Mouse (Mus musculus) hindbrain, embryonic 10.5 days (tissue): ENCODE data around the gene Inpp1. TPM values are rescaled to one million over a fixed set of nuclear protein-coding genes. Genes with fewer than 3 reads are reported as not detected.

Experiments
- DNase-seq: peaks from one replicate; pipeline ENCODE4 v3.0.0-alpha.2; 2017; ENCODE audit warnings: low spot score
- H3K27ac ChIP-seq: fragments of 300-500 bp; sonication (generic); 2 replicates; pipeline ENCODE4 v1.5.1; 2016; ENCODE audit warnings: mild to moderate bottlenecking, moderate library complexity
- H3K27me3 ChIP-seq: fragments of 300-500 bp; sonication (generic); 2 replicates; pipeline ENCODE4 v1.6.1; 2016; ENCODE audit warnings: mild to moderate bottlenecking; ENCODE audit not compliant: poor library complexity, insufficient read depth, severe bottlenecking
- H3K36me3 ChIP-seq: fragments of 300-500 bp; sonication (generic); 2 replicates; pipeline ENCODE4 v1.6.1; 2016; ENCODE audit warnings: mild to moderate bottlenecking, moderate library complexity
- H3K4me1 ChIP-seq: fragments of 300-500 bp; sonication (generic); replicated peaks from 2 replicates; pipeline ENCODE4 v1.6.1; 2016; ENCODE audit warnings: mild to moderate bottlenecking
- H3K4me3 ChIP-seq: fragments of 300-500 bp; sonication (generic); 2 replicates; pipeline ENCODE4 v1.5.1; 2016; ENCODE audit warnings: mild to moderate bottlenecking, moderate library complexity
- H3K9me3 ChIP-seq: fragments of 300-500 bp; sonication (generic); 2 replicates; pipeline ENCODE4 v1.6.1; 2016; ENCODE audit warnings: mild to moderate bottlenecking, moderate library complexity
- WGBS: fragments of 180-500 bp; shearing (Covaris S2); methylation state at CpG from one replicate; pipeline ENCODE4 v1.1.7; 2016; 5-methylcytosine and 5-hydroxymethylcytosine counted together
- polyA plus RNA-seq: library from polyadenylated mRNA; unstranded; fragments of >200 nt; fragmentation: Nextera tagmentation; extraction: Ambion mirVana; gene quantifications from 2 replicates; pipeline ENCODE4 v1.2.1, GENCODE M21; 2016

Gene Inpp1
- polyA plus RNA-seq, 1 experiment from 2014 or later, result 16.3 TPM

DNA sequence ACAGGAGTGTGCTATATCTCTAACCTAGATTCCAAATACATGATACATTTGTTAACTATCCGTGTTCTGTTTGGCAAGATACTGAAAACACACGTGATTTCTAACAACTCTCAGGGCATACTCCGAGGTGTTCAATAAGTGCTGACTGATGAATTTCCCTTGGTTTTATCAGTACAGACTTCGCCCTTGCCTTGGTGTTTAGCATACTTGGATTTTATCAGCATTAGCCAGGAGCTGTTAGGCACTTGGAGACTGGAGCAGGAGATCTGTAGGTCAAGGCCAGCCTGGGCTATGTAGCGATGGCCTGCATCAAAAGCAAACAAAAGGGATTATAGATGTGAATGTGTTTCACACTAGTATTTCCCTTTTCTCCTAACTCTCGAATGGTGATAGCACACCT lies 9.0 kb downstream of the Inpp1 start:
- Histone ChIP-seq H3K4me3 (no peak overlapping the region), H3K27me3 (no peaks in the 10 kb centered on the region), H3K36me3 (no peaks in the 10 kb centered on the region), H3K27ac (no peak overlapping the region), H3K9me3 (no peaks in the 10 kb centered on the region), H3K4me1 (no peaks in the 10 kb centered on the region)
- no peak for DNase-seq
- 92% methylated on average over 6 of the region's 6 CpGs for WGBS

DNA sequence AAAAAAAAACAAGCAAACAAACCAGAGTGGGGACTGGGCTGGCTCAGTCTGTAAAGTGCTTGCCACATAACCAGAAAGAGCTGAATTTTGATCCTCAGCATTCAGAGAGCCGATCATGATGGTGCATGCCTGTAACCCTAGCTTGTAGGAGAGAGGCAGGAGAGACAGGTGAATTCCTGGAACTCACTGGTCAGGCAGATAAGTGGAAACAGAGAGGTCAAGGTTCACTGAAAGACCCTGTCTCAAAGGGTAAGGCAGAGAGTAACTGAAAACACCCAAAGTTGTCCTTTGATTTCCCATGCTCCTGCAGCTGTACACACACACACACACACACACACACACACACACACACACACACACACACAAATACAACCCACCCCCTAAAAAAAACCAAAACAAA lies 12.4 kb downstream of the Inpp1 start:
- Histone ChIP-seq H3K27me3 (no peaks in the 10 kb centered on the region), H3K4me3 (no peak overlapping the region), H3K36me3 (no peaks in the 10 kb centered on the region), H3K4me1 (no peaks in the 10 kb centered on the region), H3K9me3 (no peaks in the 10 kb centered on the region), H3K27ac (no peak overlapping the region)
- DNase-seq, result no peak
- WGBS, result 71% methylated on average over 1 of the region's 1 CpGs

DNA sequence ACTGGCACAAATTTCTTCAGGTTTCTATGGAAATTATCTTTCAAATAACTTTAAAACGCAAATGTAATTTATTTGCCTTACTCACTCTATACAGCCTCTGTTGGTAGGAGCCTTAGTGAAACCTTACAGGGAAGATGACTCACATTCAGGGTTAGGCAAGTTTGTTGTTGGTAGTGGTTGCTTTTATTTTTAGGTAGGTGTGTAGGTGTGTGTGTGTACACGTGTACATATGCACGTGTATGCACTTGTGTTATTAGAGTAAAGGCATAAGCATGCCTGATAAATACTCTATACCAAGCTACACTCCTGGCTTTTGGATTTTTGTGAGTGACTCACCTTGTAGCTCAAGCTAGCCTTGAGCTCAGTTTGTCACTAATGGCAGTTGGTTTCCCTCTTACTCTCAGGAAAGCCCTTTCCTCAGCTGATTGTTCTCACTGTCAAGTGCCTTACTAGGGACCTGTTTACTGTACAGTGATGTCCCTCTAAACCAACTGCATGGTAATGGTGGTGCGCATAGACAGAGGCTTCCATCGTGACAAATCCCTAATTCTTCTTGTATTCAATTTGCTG lies 15.0 kb downstream of the Inpp1 start:
- no peaks in the 10 kb centered on the region for H3K27me3 ChIP-seq
- 92% methylated on average over 5 of the region's 5 CpGs for WGBS
- no peak overlapping the region for H3K27ac ChIP-seq
- no peak overlapping the region for H3K4me3 ChIP-seq
- H3K4me1 ChIP-seq, result peaks cover 8% of the 10 kb centered on the region; the same call in 1 of the 2 replicates
- H3K36me3 ChIP-seq, result no peaks in the 10 kb centered on the region
- H3K9me3 ChIP-seq, result no peaks in the 10 kb centered on the region
- no peak for DNase-seq

DNA sequence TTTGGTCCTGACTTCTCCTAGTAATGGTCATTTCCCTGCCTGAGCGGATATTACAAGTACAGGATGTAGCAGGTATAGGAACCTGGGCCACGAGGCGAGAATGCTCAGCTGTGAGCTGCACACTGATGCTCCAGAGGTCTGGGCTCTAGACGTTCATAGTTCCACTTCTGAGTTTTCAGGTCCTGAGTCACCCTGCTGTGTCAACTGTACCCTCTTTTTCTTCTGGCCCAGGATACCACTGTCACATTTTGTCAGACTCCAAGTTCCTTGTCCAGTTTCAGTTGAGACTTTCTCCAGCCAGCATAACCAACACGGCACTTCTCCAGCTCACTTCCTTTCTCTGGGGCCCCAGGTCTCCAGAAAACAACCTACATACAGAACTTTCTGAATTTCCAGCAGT lies 15.8 kb downstream of the Inpp1 start:
- WGBS, result 91% methylated on average over 5 of the region's 5 CpGs
- Histone ChIP-seq H3K4me3 (no peak overlapping the region), H3K27ac (no peak overlapping the region)

DNA sequence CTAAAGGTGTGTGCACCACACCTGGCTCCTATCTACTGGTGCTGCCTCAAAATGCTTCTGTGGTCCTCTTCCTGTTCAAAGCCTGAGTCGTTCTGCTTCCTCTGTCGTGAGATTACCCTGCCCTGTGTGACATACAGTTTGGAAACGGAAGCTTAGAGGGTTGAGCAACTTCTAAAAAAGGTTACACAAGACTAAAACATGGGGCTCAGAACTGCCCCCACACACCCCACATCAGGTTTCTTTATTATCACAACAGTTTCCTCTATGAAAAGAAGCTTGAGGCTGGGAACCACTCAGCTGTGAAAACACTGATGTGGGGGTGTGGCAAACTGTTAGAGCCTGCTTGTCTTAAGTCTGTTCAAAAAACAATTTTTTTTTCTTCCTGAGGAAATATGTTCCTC lies 17.1 kb downstream of the Inpp1 start:
- Histone ChIP-seq H3K27ac (no peak overlapping the region), H3K36me3 (no peaks in the 10 kb centered on the region), H3K4me3 (no peak overlapping the region), H3K9me3 (no peaks in the 10 kb centered on the region), H3K4me1 (peaks cover 8% of the 10 kb centered on the region; the same call in 1 of the 2 replicates), H3K27me3 (no peaks in the 10 kb centered on the region)
- 68% methylated on average over 3 of the region's 3 CpGs for WGBS
- DNase-seq, result no peak

More for the DNA sequence above, 15.8 kb downstream of the Inpp1 start:
- Histone ChIP-seq H3K36me3 (no peaks in the 10 kb centered on the region), H3K4me1 (peaks cover 8% of the 10 kb centered on the region; the same call in 1 of the 2 replicates), H3K9me3 (no peaks in the 10 kb centered on the region), H3K27me3 (no peaks in the 10 kb centered on the region)
- no peak for DNase-seq

- DNase-seq, result no peak
- Histone ChIP-seq H3K27me3 (no peaks in the 10 kb centered on the region), H3K27ac (no peak overlapping the region), H3K4me1 (peaks cover 8% of the 10 kb centered on the region; the same call in 1 of the 2 replicates), H3K36me3 (no peaks in the 10 kb centered on the region), H3K9me3 (no peaks in the 10 kb centered on the region), H3K4me3 (no peak overlapping the region)
- WGBS, result 91% methylated on average over 5 of the region's 5 CpGs
Observed at GRCm38 (mm10) chr1:52799772-52800171, 17.7 kb downstream of the Inpp1 start.

DNA sequence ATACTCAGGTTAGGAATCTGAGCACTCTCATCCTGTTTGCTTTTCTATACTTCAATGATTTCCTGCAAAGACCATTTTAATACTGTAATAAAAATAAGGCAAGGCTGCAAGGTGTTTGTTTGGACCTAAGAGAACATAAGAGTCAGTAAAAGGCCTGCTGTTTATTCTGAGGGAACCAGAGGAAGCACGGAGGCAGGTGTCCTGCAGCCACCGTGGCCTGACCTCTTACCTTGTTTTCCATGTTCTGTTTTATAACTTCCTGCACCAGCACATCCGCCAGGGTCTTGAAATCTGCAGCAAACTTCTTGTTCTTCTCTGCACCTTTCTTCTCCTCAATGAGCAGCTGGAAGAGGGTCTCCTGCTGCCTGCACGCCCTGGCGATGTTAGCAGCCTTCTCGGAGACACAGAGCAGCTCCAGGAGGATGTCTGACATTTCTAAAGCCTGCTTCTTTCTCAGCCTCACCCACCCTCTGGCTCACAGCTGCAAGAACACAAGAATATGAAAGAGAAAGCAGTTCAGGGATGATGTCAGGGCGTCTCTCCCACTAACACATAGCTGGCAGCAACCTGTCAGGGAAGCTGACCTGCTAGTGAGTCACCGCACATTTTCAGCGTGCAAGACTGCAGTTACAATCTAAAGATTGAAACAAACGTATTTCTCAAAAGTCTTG lies 18.3 kb downstream of the Inpp1 start:
- WGBS, result 86% methylated on average over 10 of the region's 10 CpGs
- Histone ChIP-seq H3K4me3 (no peak overlapping the region), H3K4me1 (peaks cover 8% of the 10 kb centered on the region; the same call in 1 of the 2 replicates), H3K9me3 (no peaks in the 10 kb centered on the region), H3K27ac (no peak overlapping the region), H3K27me3 (no peaks in the 10 kb centered on the region), H3K36me3 (peaks cover 5% of the 10 kb centered on the region; the same call in 1 of the 2 replicates)
- no peak for DNase-seq

DNA sequence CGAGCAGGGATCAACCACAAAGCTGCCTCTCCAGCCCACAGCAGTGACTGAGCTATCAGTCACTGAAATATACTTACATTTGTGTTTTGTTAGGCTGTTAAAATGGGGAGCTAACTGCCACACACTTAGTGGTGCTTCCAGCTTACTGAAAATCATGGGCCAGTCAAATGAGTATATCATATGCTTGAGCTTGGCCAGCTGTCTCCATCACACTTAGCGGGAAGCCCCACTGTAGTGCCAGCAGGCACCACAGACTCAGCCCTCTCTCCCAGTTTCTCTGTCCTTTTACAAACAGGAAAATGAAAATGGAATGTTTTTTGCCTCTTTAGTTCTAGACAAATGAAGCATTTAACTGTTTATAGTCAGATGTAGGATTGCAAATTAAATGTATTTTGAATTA lies 21.6 kb downstream of the Inpp1 start:
- 86% methylated on average over 2 of the region's 2 CpGs for WGBS
- Histone ChIP-seq H3K4me3 (no peak overlapping the region), H3K9me3 (no peaks in the 10 kb centered on the region), H3K4me1 (peaks cover 8% of the 10 kb centered on the region; the same call in 1 of the 2 replicates), H3K36me3 (peaks cover 5% of the 10 kb centered on the region; the same call in 1 of the 2 replicates), H3K27me3 (no peaks in the 10 kb centered on the region), H3K27ac (no peak overlapping the region)
- no peak for DNase-seq

DNA sequence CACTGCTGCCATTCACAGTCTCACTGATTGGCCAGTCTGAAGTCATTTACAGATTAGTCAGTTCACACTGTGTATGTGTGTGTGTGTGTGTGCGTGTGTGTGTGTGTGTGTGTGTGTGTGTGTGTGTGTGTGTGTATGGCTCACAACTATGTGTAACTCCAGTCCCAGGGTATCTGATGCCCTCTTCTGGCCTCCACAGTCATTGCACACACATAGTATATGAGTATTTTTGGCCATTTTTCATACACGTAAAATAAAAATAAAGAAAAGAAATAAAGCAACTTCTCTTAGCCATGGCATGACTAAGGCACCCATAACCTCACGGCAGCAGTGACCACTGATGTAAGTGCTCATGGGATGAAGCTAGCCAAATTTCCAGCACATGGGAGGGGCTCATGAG lies 23.8 kb downstream of the Inpp1 start:
- Histone ChIP-seq H3K4me1 (0 out of 2 replicates have a peak, but pooled peaks cover 3% of the 10 kb centered on the region), H3K27me3 (no peaks in the 10 kb centered on the region), H3K36me3 (peaks cover 11% of the 10 kb centered on the region; the same call in 1 of the 2 replicates), H3K4me3 (no peak overlapping the region), H3K9me3 (no peaks in the 10 kb centered on the region), H3K27ac (no peak overlapping the region)
- no peak for DNase-seq
- 78% methylated on average over 3 of the region's 3 CpGs for WGBS

DNA sequence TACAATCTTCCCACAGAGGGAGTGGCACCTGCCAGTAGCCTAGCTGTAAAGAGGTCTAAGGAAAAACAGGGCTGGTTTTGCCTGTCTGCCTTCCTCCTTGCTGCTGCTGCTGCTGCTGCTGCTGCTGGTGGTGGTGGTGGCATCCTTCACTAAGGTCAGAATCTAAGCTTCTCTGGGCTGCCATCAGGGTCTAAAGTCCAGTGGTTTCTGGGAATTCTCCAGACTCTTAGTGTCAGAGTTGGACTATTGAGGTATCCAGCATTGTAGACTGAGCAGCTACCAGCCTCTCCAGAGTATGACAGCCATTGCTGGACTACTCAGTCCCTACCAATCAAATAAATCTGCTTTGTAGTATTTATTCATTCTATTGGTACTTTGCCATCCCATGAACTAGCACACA lies 24.8 kb downstream of the Inpp1 start:
- no peak for DNase-seq
- Histone ChIP-seq H3K27ac (no peak overlapping the region), H3K4me3 (no peak overlapping the region), H3K4me1 (0 out of 2 replicates have a peak, but pooled peaks cover under 1% of the 10 kb centered on the region), H3K9me3 (no peaks in the 10 kb centered on the region), H3K36me3 (peaks cover 11% of the 10 kb centered on the region; the same call in 1 of the 2 replicates), H3K27me3 (no peaks in the 10 kb centered on the region)

DNA sequence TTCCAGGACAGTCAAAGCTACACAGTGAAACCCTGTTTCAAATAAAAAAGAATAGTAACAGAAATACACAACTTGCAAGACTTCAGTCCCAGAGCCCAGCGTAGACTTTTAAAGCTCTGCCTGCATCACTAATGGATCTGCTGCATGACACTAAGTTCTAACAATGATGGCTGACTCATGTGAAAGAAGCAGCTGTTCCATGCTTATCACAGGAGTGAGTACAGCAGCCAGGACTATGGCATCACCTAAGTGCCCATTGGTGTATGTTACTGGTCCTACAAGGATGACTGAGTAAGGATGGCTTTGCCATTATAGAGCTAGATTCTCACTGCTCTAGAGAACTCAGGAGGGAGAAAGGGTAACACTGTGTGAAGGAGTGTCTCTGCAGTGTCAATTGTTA lies 30.2 kb downstream of the Inpp1 start:
- Histone ChIP-seq H3K9me3 (no peaks in the 10 kb centered on the region), H3K4me1 (no peaks in the 10 kb centered on the region), H3K27ac (no peak overlapping the region), H3K4me3 (no peak overlapping the region), H3K36me3 (peaks cover 6% of the 10 kb centered on the region; the same call in 1 of the 2 replicates), H3K27me3 (no peaks in the 10 kb centered on the region)
- WGBS, result 93% methylated on average over 1 of the region's 1 CpGs
- no peak for DNase-seq

DNA sequence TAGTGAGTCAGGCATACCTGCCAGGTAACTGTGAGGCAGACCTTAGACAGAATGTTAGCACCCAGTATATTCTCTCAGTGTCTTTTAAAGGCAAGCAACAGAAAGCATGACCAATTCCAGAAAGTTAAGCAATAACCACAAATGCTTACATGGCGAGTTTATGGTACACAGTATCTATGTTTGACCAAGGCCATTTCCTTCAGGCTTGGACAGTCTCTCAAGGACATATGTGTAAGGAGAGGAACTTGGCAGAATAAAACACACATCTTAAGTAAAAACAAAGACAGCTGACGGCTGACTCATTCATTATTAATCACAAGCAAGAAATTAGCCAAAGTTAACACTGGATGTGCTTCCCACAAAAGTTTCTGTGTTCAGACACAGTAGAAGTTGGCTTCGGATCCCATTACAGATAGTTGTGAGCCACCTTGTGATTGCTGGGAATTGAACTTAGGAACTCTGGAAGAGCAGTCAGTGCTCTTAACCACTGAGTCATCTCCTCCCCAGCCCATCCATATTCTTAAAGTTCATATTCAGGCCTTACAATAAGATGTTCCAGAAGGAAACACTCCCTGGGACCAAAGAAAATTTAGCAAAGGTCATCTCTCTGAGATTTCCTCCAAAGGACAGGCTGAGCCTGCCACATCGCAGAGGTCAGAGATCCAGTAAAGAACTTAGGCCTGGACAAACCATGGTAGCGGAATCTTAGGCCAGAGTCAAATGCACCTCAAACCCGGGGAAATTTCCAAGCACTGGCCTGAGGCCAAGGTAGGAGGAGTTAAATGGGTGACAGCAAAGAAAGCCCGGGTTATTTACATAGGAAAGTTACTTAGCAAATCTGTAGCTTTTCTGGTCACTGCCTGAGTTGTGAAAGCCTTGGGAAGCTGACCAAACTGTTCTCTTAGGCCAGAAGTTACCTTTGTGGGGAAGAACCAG lies 52.0 kb downstream of the Inpp1 start:
- H3K9me3 ChIP-seq, result no peaks in the 10 kb centered on the region
- H3K27me3 ChIP-seq, result no peaks in the 10 kb centered on the region
- no peak for DNase-seq
- H3K4me1 ChIP-seq, result 0 out of 2 replicates have a peak, but pooled peaks cover 2% of the 10 kb centered on the region
- no peaks in the 10 kb centered on the region for H3K36me3 ChIP-seq
- 80% methylated on average over 7 of the region's 7 CpGs for WGBS
- H3K4me3 ChIP-seq, result no peak overlapping the region
- H3K27ac ChIP-seq, result no peak overlapping the region
